Mouse (Mus musculus): Measurements from ENCODE around the gene Nipsnap3b. TPM values are rescaled to one million over a fixed set of nuclear protein-coding genes. Genes with fewer than 3 reads are reported as not detected.

The Nipsnap3b gene
- polyA plus RNA-seq, 2 experiments, result 13.2 to 38.4 TPM

DNA sequence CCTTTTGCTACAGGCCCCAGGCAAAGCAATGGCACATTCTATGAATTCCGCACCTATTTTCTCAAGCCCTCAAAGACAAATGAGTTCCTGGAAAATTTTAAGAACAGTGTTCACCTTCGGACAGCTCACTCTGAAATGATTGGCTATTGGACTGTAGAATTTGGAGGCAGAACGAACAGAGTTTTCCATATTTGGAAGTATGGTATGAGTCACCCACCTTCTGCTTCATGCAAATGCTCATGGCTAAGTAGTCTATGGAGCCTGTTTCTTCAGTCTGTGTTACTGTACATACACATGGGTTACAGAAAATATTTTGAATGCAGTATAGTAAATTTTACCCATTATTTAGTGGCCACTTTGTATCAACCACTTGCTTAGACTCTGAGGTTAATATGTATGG, 3.3 kb downstream of the Nipsnap3b start:
- Histone ChIP-seq H3K36me3 (replicated peaks; ENCODE audit: control insufficient read depth, insufficient read depth, low read depth) (peaks cover 14% of the 10 kb centered on the region), H3K4me3 (ENCODE audit: insufficient read depth in 1 of 2, low read depth in 2 of 2, low read length in 2 of 2) (no peak overlapping the region), H3K27me3 (ENCODE audit: control insufficient read depth, insufficient read depth, low read length) (no peaks in the 10 kb centered on the region), H3K4me1 (replicated peaks; ENCODE audit: control insufficient read depth in 2 of 2, insufficient read depth in 2 of 2, low read length in 1 of 2) (peaks cover 0 to 7% of the 10 kb centered on the region in 2 experiments; a peak in 2 of 4 replicates), H3K4me2 (ENCODE audit: low read depth) (no peak overlapping the region), H3K9ac (replicated peaks) (no peak overlapping the region), H3K9me3 (ENCODE audit: control insufficient read depth, low read length) (no peaks in the 10 kb centered on the region; the same call in 1 of the 2 replicates), H3K27ac (no peak overlapping the region)
- no peak for DNase-seq (ENCODE audit: low read depth in 3 of 3, low spot score in 3 of 3)
- 85% methylated on average over 3 of the region's 3 CpGs for WGBS (ENCODE audit: insufficient replicate concordance)
- no peak for ATAC-seq (ENCODE audit: insufficient read depth)
- no peak for TF ChIP-seq CTCF (IDR thresholded peaks at IDR 0.05; ENCODE audit: low read depth)
- no peak for TF ChIP-seq EP300 (IDR thresholded peaks at IDR 0.05; ENCODE audit: low read depth)

- no peaks in the 10 kb centered on the region; the same call in 1 of the 2 replicates for H3K9me3 ChIP-seq (ENCODE audit: control insufficient read depth, low read length)
- no peak for TF ChIP-seq EP300 (IDR thresholded peaks at IDR 0.05; ENCODE audit: low read depth)
- TF ChIP-seq CTCF (IDR thresholded peaks at IDR 0.05; ENCODE audit: low read depth), result no peak
- 77% methylated on average over 1 of the region's 1 CpGs for WGBS (ENCODE audit: insufficient replicate concordance)
- no peaks in the 10 kb centered on the region for H3K27me3 ChIP-seq (ENCODE audit: control insufficient read depth, insufficient read depth, low read length)
- no peak overlapping the region for H3K9ac ChIP-seq (replicated peaks)
- H3K4me1 ChIP-seq (replicated peaks; ENCODE audit: control insufficient read depth in 2 of 2, insufficient read depth in 2 of 2, low read length in 1 of 2), result no peaks in the 10 kb centered on the region
- no peak overlapping the region for H3K4me2 ChIP-seq (ENCODE audit: low read depth)
- no peak overlapping the region for H3K27ac ChIP-seq
- no peak overlapping the region for H3K4me3 ChIP-seq (ENCODE audit: insufficient read depth in 1 of 2, low read depth in 2 of 2, low read length in 2 of 2)
- DNase-seq (ENCODE audit: low read depth in 3 of 3, low spot score in 3 of 3) (no peak), ATAC-seq (ENCODE audit: insufficient read depth) (no peak)
- peaks cover 14% of the 10 kb centered on the region for H3K36me3 ChIP-seq (replicated peaks; ENCODE audit: control insufficient read depth, insufficient read depth, low read depth)
These were observed 6.7 kb downstream of the Nipsnap3b start for GRCm38 (mm10) chr4:53018392-53018791.

DNA sequence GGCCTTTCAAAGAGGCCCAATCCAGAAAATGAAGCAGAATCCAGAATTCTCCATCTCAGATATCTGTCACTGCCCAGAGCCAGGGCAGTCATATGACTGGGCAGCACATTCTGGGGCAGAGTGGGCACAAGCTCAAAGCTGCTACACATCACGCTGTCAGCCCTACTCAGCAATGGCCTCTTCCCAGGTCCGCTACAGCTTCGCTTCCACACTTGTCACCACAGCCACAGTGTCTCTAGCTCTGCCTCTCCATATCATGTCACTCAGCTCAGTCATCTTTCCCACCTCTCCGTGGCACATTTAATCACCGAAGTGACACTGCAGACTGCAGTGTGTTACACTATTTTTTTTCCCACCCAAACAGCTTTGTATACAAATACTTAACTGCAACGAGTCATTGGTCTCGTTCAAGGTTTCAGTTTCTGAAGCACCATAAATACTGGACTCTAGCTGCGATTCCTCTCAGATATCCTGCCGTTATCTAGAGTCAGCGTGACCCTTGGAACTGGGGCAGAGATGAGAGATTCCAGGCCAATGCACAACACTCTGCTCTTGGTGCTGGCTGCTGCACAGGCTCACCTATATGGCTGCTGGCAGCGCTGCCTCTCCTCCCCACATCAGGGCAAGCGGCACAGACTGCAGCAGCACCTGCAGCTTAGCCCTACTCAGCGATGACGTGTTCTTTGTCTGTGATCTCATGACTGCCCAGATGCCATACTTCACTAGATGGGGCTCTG, 11.7 kb downstream of the Nipsnap3b start:
- Histone ChIP-seq H3K4me2 (ENCODE audit: low read depth) (no peak overlapping the region), H3K36me3 (replicated peaks; ENCODE audit: control insufficient read depth, insufficient read depth, low read depth) (no peaks in the 10 kb centered on the region; the same call in 1 of the 2 replicates), H3K9ac (replicated peaks) (no peak overlapping the region), H3K4me3 (ENCODE audit: insufficient read depth in 1 of 2, low read depth in 2 of 2, low read length in 2 of 2) (no peak overlapping the region), H3K27ac (no peak overlapping the region), H3K9me3 (ENCODE audit: control insufficient read depth, low read length) (no peaks in the 10 kb centered on the region), H3K27me3 (ENCODE audit: control insufficient read depth, insufficient read depth, low read length) (no peaks in the 10 kb centered on the region), H3K4me1 (replicated peaks; ENCODE audit: control insufficient read depth in 2 of 2, insufficient read depth in 2 of 2, low read length in 1 of 2) (0 out of 4 replicates have a peak, but pooled peaks cover 0 to 2% of the 10 kb centered on the region in 2 experiments)
- TF ChIP-seq EP300 (IDR thresholded peaks at IDR 0.05; ENCODE audit: low read depth), result no peak
- TF ChIP-seq CTCF (IDR thresholded peaks at IDR 0.05; ENCODE audit: low read depth), result no peak
- WGBS (ENCODE audit: insufficient replicate concordance), result 78% methylated on average over 14 of the region's 14 CpGs
- DNase-seq (ENCODE audit: low read depth in 3 of 3, low spot score in 3 of 3), result peak in 2 of 3 experiments; percentile 3 to 12
- peak; percentile 71 for ATAC-seq (ENCODE audit: insufficient read depth)

GRCm38 (mm10) chr4:53024397-53024796, 12.7 kb downstream of the Nipsnap3b start:
- H3K9ac ChIP-seq (replicated peaks), result no peak overlapping the region
- H3K9me3 ChIP-seq (ENCODE audit: control insufficient read depth, low read length), result no peaks in the 10 kb centered on the region
- DNase-seq (ENCODE audit: low read depth in 3 of 3, low spot score in 3 of 3) (no peak), ATAC-seq (ENCODE audit: insufficient read depth) (no peak)
- H3K4me3 ChIP-seq (ENCODE audit: insufficient read depth in 1 of 2, low read depth in 2 of 2, low read length in 2 of 2), result no peak overlapping the region
- H3K4me1 ChIP-seq (replicated peaks; ENCODE audit: control insufficient read depth in 2 of 2, insufficient read depth in 2 of 2, low read length in 1 of 2), result 0 out of 4 replicates have a peak, but pooled peaks cover 0 to 2% of the 10 kb centered on the region in 2 experiments
- H3K4me2 ChIP-seq (ENCODE audit: low read depth), result no peak overlapping the region
- WGBS (ENCODE audit: insufficient replicate concordance), result 65% methylated on average over 4 of the region's 4 CpGs
- no peak for TF ChIP-seq EP300 (IDR thresholded peaks at IDR 0.05; ENCODE audit: low read depth)
- TF ChIP-seq CTCF (IDR thresholded peaks at IDR 0.05; ENCODE audit: low read depth), result no peak
- no peaks in the 10 kb centered on the region for H3K36me3 ChIP-seq (replicated peaks; ENCODE audit: control insufficient read depth, insufficient read depth, low read depth)
- no peaks in the 10 kb centered on the region for H3K27me3 ChIP-seq (ENCODE audit: control insufficient read depth, insufficient read depth, low read length)
- no peak overlapping the region for H3K27ac ChIP-seq

DNA sequence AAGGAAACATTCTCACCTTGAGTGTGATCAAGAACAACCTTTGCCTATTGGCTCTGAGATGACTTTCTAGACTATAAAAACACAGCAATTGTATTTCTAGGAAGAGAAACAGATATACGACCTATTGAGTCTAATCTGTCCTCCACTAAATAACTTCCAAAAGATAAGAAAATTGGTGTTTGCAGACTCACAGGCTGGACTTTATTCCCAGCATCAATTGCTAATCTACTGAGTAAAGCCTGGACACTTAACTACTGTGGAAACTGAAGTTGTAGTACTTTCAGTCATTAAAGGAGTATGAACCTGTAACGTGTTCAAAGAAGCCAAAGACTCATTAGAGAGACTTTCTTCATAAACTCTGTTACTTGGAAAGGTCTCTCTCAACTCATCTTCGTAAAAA, 16.1 kb downstream of the Nipsnap3b start:
- no peak for TF ChIP-seq CTCF (IDR thresholded peaks at IDR 0.05; ENCODE audit: low read depth)
- no peak for TF ChIP-seq EP300 (IDR thresholded peaks at IDR 0.05; ENCODE audit: low read depth)
- Histone ChIP-seq H3K27me3 (ENCODE audit: control insufficient read depth, insufficient read depth, low read length) (no peaks in the 10 kb centered on the region), H3K4me3 (ENCODE audit: insufficient read depth in 1 of 2, low read depth in 2 of 2, low read length in 2 of 2) (no peak overlapping the region), H3K27ac (no peak overlapping the region), H3K4me1 (replicated peaks; ENCODE audit: control insufficient read depth in 2 of 2, insufficient read depth in 2 of 2, low read length in 1 of 2) (0 out of 4 replicates have a peak, but pooled peaks cover 0 to 2% of the 10 kb centered on the region in 2 experiments), H3K4me2 (ENCODE audit: low read depth) (no peak overlapping the region), H3K36me3 (replicated peaks; ENCODE audit: control insufficient read depth, insufficient read depth, low read depth) (no peaks in the 10 kb centered on the region), H3K9me3 (ENCODE audit: control insufficient read depth, low read length) (no peaks in the 10 kb centered on the region), H3K9ac (replicated peaks) (no peak overlapping the region)
- ATAC-seq (ENCODE audit: insufficient read depth), result no peak
- WGBS (ENCODE audit: insufficient replicate concordance), result 49% methylated on average over 3 of the region's 3 CpGs
- no peak for DNase-seq (ENCODE audit: low read depth in 3 of 3, low spot score in 3 of 3)

Data from liver, embryonic 14.5 days (tissue).